Mouse (Mus musculus) brain, embryonic 14.5 days (tissue): ENCODE data around the gene Etv4.

Experiments used
- CTCF ChIP-seq: fragments of 200-500 bp; IDR thresholded peaks from 2 replicates; pipeline ENCODE4 v1.5.1; 2012; ENCODE audit warnings: inconsistent platforms, mild to moderate bottlenecking, moderate library complexity, borderline replicate concordance; ENCODE audit not compliant: insufficient read depth, insufficient read length; ENCODE audit errors: extremely low read depth
- POLR2A ChIP-seq: fragments of 200-500 bp; IDR thresholded peaks from 2 replicates; pipeline ENCODE4 v1.6.1; 2012; ENCODE audit warnings: mild to moderate bottlenecking, inconsistent platforms, borderline replicate concordance; ENCODE audit not compliant: poor library complexity, insufficient read depth, insufficient read length, severe bottlenecking; ENCODE audit errors: extremely low read depth

- TF ChIP-seq CTCF (no peak), POLR2A (no peak)
These were observed 556 bp downstream of the Etv4 start for GRCm38 (mm10) chr11:101784488-101785142.
